Mouse (Mus musculus) midbrain, embryonic 12.5 days (tissue): ENCODE data around the gene Smg7. TPM values are rescaled to one million over a fixed set of nuclear protein-coding genes. Genes with fewer than 3 reads are reported as not detected.

ENCODE experiments used
- ATAC-seq: fragments of 200-750 bp; cut with Nextera tagmentation; 2 replicates; pipeline ENCODE4 v1.8.0; 2017; ENCODE audit warnings: low read depth, moderate TSS enrichment, moderate library complexity; ENCODE audit not compliant: low FRiP score
- H3K27ac ChIP-seq: fragments of 300-500 bp; sonication (generic); replicated peaks from 2 replicates; pipeline ENCODE4 v1.5.1; 2016; ENCODE audit warnings: mild to moderate bottlenecking
- H3K27me3 ChIP-seq: fragments of 300-500 bp; sonication (generic); 2 replicates; pipeline ENCODE4 v1.6.1; 2016; ENCODE audit warnings: mild to moderate bottlenecking
- H3K36me3 ChIP-seq: fragments of 300-500 bp; sonication (generic); 2 replicates; pipeline ENCODE4 v1.6.1; 2016
- H3K4me1 ChIP-seq: fragments of 300-500 bp; sonication (generic); 2 replicates; pipeline ENCODE4 v1.6.1; 2016
- H3K4me2 ChIP-seq: fragments of 300-500 bp; sonication (generic); replicated peaks from 2 replicates; pipeline ENCODE4 v1.6.1; 2016; ENCODE audit warnings: mild to moderate bottlenecking, moderate library complexity
- H3K4me3 ChIP-seq: fragments of 300-500 bp; sonication (generic); 2 replicates; pipeline ENCODE4 v1.5.1; 2016; ENCODE audit warnings: mild to moderate bottlenecking
- H3K9ac ChIP-seq: fragments of 300-500 bp; sonication (generic); replicated peaks from 2 replicates; pipeline ENCODE4 v1.6.1; 2016; ENCODE audit warnings: mild to moderate bottlenecking, moderate library complexity
- H3K9me3 ChIP-seq: fragments of 300-500 bp; sonication (generic); 2 replicates; pipeline ENCODE4 v1.6.1; 2016; ENCODE audit warnings: mild to moderate bottlenecking
- WGBS: fragments of 180-500 bp; shearing (Covaris S2); methylation state at CpG from one replicate; pipeline ENCODE4 v1.1.7; 2016; 5-methylcytosine and 5-hydroxymethylcytosine counted together
- polyA plus RNA-seq: library from polyadenylated mRNA; unstranded; fragments of >200 nt; fragmentation: Nextera tagmentation; extraction: Ambion mirVana; gene quantifications from 2 replicates; pipeline ENCODE4 v1.2.1, GENCODE M21; 2016

The Smg7 gene
- polyA plus RNA-seq, 1 experiment from 2014 or later = 38.0 TPM

DNA sequence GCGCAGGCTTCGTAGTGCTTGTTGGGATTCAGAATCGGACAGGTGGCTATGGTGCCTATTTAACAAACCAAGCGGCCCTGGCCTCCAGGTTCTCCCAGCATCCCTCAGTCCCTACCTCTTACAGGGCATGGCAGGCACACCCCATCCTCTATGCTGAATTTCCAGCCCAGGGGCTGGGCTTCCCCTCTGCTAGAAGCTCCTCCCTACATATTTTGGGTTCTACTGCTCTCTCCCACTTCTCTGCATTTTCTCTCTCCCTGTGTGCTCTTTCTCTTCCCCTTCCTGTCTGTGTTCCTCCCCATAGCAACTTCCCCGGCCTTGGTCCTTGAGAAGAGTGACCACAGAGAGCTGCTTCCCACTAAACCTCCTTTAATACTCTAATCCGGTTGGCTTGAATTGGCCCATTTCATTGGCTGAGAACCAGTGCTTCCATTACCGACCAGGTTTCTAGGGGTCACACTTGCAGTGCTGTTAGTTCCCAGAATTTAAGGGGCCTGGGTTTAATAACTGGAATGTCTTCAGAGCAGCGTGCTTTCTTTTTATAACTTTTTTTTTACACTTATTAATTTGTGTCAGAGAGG is 105.7 kb downstream of the Smg7 start:
- H3K27me3 ChIP-seq = no peaks in the 10 kb centered on the region
- H3K4me2 ChIP-seq = no peak overlapping the region
- no peak overlapping the region for H3K27ac ChIP-seq
- H3K4me1 ChIP-seq = peaks cover 28% of the 10 kb centered on the region
- peaks cover 2% of the 10 kb centered on the region; the same call in 1 of the 2 replicates for H3K9me3 ChIP-seq
- H3K4me3 ChIP-seq = no peak overlapping the region
- H3K36me3 ChIP-seq = no peaks in the 10 kb centered on the region
- no peak overlapping the region for H3K9ac ChIP-seq
- no peak for ATAC-seq
- WGBS = 83% methylated on average over 8 of the region's 8 CpGs

DNA sequence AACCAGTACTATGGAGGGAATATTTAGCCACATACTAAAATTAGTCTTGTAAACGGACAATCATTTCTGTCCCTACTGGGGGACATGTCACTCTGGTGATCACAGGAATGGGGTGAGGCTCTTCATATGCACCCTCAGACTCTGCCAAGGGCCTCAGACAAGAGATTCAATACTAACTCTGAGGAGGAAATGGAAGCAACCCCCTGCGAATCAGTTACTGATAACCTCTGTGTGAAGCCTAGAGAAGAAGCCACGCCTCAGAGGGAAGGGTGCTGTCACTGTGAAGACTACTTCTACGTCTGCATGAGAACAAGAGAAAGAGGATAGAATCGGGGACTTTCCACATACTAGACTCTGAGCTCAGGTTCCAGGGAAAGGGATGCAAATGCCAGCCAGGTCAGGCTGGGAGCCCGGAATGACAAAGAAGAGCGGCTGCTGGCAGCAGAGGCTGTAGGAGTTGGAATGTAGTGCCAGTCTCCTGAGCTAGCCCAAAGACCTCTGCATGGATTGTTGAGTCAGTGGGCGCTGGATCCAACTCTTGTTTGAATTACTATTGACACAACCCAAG is 106.7 kb downstream of the Smg7 start:
- Histone ChIP-seq H3K4me2 (no peak overlapping the region), H3K9ac (no peak overlapping the region), H3K27me3 (peaks cover 7% of the 10 kb centered on the region; the same call in 1 of the 2 replicates), H3K4me1 (peaks cover 32% of the 10 kb centered on the region), H3K4me3 (no peak overlapping the region), H3K36me3 (no peaks in the 10 kb centered on the region), H3K27ac (no peak overlapping the region), H3K9me3 (peaks cover 4% of the 10 kb centered on the region; the same call in 1 of the 2 replicates)
- WGBS = 74% methylated on average over 8 of the region's 8 CpGs
- ATAC-seq = no peak

DNA sequence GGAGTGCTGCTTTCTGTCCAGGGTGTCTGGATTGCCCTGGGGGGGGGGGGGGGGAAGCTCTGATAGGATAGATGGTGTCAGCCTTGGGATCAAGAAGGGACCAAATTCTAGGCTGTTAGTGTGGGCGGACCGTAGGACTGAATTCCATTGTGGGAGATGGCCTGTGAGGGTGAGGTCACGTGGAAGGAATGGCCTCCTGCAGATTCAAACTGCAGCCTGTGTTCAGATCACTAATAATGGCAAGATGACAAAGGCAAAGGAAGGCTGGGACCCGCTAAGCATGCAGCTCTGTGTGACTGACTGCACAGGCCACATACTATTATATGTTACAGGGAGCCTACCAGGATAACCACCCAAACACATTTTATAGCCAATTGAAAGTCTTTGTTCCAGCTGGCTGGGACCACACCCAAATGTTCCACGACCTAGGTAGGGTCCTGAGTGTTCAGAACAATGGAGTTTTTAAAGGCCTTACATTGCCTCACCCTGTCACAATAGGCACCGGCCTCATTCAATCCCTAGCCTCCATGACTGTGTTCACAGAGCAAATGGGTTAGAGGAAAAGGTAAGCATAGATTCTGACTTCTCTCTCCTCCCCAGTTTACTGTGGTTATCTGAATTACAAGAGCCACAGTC is 108.8 kb downstream of the Smg7 start:
- no peak overlapping the region for H3K4me2 ChIP-seq
- H3K4me1 ChIP-seq = peaks cover 23% of the 10 kb centered on the region
- 28% methylated on average over 6 of the region's 6 CpGs for WGBS
- peaks cover 4% of the 10 kb centered on the region; the same call in 1 of the 2 replicates for H3K9me3 ChIP-seq
- no peak overlapping the region for H3K27ac ChIP-seq
- no peak overlapping the region for H3K4me3 ChIP-seq
- ATAC-seq = peak; percentile 52
- H3K9ac ChIP-seq = no peak overlapping the region
- no peaks in the 10 kb centered on the region for H3K36me3 ChIP-seq
- H3K27me3 ChIP-seq = peaks cover 8% of the 10 kb centered on the region; the same call in 1 of the 2 replicates

DNA sequence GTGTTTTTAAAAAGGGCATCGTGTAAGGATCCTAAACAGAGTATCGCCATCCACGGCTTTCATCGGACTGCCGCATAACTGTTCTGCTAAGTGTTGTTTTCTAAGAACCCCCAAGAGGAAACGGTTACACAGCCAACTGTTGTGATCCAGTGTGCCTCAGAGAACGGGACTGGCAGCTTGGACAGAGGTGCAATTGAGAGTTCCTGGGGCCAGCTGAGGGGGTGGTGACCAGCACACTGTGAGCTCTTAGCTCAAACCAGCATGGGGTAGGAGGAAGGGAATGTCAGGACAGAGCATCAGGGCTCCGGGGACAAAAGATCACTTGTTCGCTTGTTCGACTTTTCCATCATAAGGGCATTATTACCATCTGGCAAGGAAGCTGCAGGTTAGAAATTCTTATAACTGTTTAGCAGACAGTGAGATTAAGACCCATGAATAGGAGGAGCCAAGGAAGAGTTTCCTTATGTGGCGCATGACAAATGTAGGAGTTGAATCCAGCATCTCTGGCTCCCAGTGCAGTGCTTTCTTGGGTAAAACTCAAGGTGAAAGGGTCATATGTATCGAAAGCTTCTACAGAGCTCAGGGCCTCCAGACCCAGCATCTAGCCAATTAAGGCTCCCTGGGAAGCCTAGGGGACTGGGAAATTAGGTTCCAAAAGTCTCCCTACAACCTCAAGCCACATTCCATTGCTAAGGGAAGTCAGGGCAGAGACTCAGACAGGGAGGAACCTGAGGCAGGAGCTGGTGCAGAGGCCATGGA is 109.5 kb downstream of the Smg7 start:
- H3K36me3 ChIP-seq = no peaks in the 10 kb centered on the region
- H3K4me1 ChIP-seq = peaks cover 27% of the 10 kb centered on the region
- H3K9me3 ChIP-seq = peaks cover 4% of the 10 kb centered on the region; the same call in 1 of the 2 replicates
- ATAC-seq = no peak
- WGBS = 17% methylated on average over 12 of the region's 12 CpGs
- H3K27ac ChIP-seq = 0 out of 2 replicates have a peak overlapping the region, but pooled peaks have one; percentile 1
- no peak overlapping the region for H3K9ac ChIP-seq
- no peak overlapping the region for H3K4me3 ChIP-seq
- H3K27me3 ChIP-seq = peaks cover 8% of the 10 kb centered on the region; the same call in 1 of the 2 replicates
- no peak overlapping the region for H3K4me2 ChIP-seq

DNA sequence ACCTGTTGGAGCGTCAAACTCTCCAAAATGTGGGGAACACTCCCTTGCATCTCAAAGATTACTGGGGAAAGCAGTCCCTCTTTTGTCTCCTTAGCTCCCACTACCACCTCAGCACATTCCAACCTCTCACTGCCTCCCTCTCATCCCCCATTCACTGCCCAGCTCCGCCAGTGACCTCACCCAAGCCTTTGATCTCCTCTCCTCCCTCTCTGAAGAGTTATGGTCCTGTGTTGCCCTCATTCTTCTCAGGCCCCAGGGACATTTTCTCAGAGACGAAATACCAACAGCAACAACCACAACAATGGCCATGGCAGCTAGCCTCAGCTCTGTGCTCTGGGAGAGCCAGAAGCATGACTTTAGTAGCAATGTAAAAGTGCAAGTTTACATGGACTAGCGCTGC is 111.2 kb downstream of the Smg7 start:
- peaks cover 27% of the 10 kb centered on the region for H3K4me1 ChIP-seq
- H3K27ac ChIP-seq = no peak overlapping the region
- WGBS = 19% methylated on average over 4 of the region's 4 CpGs

DNA sequence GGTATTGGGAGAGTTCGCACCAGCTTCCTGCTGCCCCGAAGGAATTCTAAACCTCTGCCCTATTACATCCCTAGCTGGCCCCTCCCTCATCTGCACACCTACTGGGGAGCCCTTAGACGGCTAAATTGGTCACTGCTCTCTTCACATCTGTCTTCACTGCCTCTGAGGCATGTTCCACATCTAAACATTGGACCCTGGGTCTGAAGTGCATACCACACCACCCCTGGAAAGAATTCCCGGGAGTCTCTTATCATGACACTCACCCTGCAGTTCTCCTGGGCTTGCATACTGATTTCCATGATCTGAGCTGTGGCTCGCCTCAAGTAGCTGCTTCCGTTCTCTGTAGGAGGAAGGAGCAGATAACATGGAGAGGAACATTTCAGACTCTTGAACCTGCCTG is 111.6 kb downstream of the Smg7 start:
- H3K27me3 ChIP-seq = peaks cover 8% of the 10 kb centered on the region; the same call in 1 of the 2 replicates
- peaks cover 27% of the 10 kb centered on the region for H3K4me1 ChIP-seq
- H3K27ac ChIP-seq = no peak overlapping the region
- ATAC-seq = no peak
- 37% methylated on average over 6 of the region's 6 CpGs for whole genome bisulfite sequencing
- no peaks in the 10 kb centered on the region for H3K36me3 ChIP-seq
- no peak overlapping the region for H3K9ac ChIP-seq
- no peak overlapping the region for H3K4me2 ChIP-seq
- no peak overlapping the region for H3K4me3 ChIP-seq
- peaks cover 4% of the 10 kb centered on the region; the same call in 1 of the 2 replicates for H3K9me3 ChIP-seq

More for the DNA sequence above, 111.2 kb downstream of the Smg7 start:
- H3K36me3 ChIP-seq = no peaks in the 10 kb centered on the region
- H3K9ac ChIP-seq = no peak overlapping the region
- no peak overlapping the region for H3K4me2 ChIP-seq
- no peak for ATAC-seq
- H3K27me3 ChIP-seq = peaks cover 8% of the 10 kb centered on the region; the same call in 1 of the 2 replicates
- peaks cover 4% of the 10 kb centered on the region; the same call in 1 of the 2 replicates for H3K9me3 ChIP-seq
- no peak overlapping the region for H3K4me3 ChIP-seq

DNA sequence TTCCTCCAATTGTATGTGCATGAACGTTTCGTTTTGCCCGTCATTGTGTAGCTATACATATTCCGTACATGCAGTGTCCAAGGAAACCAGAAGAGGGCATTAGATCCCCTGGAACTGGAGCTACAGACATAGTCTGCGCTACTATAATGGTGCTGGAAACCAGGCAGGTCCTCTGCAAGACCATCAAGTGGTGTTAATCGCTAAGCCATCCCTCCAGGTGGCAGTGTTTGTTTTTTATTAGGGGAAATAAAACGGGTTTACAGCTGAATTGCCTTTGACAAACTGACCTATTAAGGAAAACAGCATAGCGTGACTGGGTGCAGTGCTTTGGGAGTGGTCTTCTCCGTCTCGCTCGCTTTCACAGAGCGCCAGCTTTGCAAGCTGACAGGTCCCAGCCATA is 112.2 kb downstream of the Smg7 start:
- Histone ChIP-seq H3K4me1 (peaks cover 27% of the 10 kb centered on the region), H3K9ac (no peak overlapping the region), H3K36me3 (no peaks in the 10 kb centered on the region), H3K4me2 (no peak overlapping the region), H3K27ac (no peak overlapping the region), H3K9me3 (peaks cover 4% of the 10 kb centered on the region; the same call in 1 of the 2 replicates), H3K4me3 (no peak overlapping the region), H3K27me3 (peaks cover 8% of the 10 kb centered on the region; the same call in 1 of the 2 replicates)
- 29% methylated on average over 12 of the region's 12 CpGs for whole genome bisulfite sequencing
- ATAC-seq = peak; percentile 52; the same call in 1 of the 2 replicates

DNA sequence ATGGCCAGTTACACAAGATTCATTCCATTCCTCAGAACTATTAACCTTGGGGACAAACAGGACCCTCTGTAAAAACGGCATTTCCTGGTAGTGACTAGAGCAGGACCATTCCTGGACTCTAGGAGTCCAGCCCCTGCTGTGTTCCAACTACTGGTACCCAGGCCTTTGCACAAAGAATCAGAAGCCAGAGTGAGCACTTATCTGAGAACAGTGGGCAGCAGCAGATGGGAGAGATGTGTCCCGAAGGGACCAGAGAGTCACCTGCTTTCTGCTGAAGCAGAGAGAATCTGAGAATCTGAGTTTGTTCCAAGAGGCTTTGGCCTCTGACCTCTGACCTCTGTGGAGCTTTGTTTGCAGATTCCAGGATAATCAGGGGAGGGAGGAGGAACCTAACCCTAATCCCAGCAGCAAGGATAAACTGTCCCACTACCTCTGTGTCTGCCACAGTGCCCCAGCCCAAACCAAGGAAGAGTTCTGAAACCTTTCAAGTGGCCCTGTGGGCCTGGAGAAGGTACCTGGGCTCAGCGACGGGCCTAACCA is 114.3 kb downstream of the Smg7 start:
- H3K27ac ChIP-seq = no peak overlapping the region
- peaks cover 4% of the 10 kb centered on the region; the same call in 1 of the 2 replicates for H3K9me3 ChIP-seq
- ATAC-seq = no peak
- peaks cover 8% of the 10 kb centered on the region; the same call in 1 of the 2 replicates for H3K27me3 ChIP-seq
- H3K4me3 ChIP-seq = no peak overlapping the region
- 16% methylated on average over 4 of the region's 4 CpGs for WGBS
- H3K4me2 ChIP-seq = no peak overlapping the region
- H3K9ac ChIP-seq = no peak overlapping the region
- H3K36me3 ChIP-seq = no peaks in the 10 kb centered on the region
- peaks cover 18% of the 10 kb centered on the region for H3K4me1 ChIP-seq

Other genes with a start within 250 kb of the Smg7 start
- not detected in 2 replicates for gene Apobec4, start 152.1 kb downstream of the Smg7 start, polyA plus RNA-seq
- 16.3 and 18.2 TPM in 2 replicates for gene Rgl1, start 136.3 kb downstream of the Smg7 start, polyA plus RNA-seq
- 285 and 287 TPM in 2 replicates for gene Arpc5, start 136.1 kb downstream of the Smg7 start, polyA plus RNA-seq
- 2.2 and 3.0 TPM in 2 replicates for gene Ncf2, start 102.5 kb downstream of the Smg7 start, polyA plus RNA-seq
- 26.9 and 28.3 TPM in 2 replicates for gene Nmnat2, start 52.3 kb upstream of the Smg7 start, polyA plus RNA-seq